Mouse (Mus musculus): Measurements from ENCODE around the gene Atp2b2.

GRCm38 (mm10) chr6:113939442-113939841 lies 103.0 kb downstream of the Atp2b2 start:
- no peak for TF ChIP-seq CTCF (IDR thresholded peaks at IDR 0.05; ENCODE audit: low read depth)
- TF ChIP-seq EP300 (IDR thresholded peaks at IDR 0.05; ENCODE audit: low read depth): no peak

All from heart, postnatal 0 days (tissue).